Mouse (Mus musculus) neural tube, embryonic 15.5 days (tissue): Measurements from ENCODE around the gene Blcap. TPM values are rescaled to one million over a fixed set of nuclear protein-coding genes. Genes with fewer than 3 reads are reported as not detected.
A peak's percentile ranks its signal among the peaks of the same experiment; 100 is the strongest.

Source experiments
- ATAC-seq: fragments of 200-750 bp; cut with Nextera tagmentation; 2 replicates; pipeline ENCODE4 v1.8.0; 2017; ENCODE audit warnings: mild to moderate bottlenecking, moderate TSS enrichment, moderate library complexity; ENCODE audit not compliant: low FRiP score
- H3K27ac ChIP-seq: fragments of 300-500 bp; sonication (generic); replicated peaks from 2 replicates; pipeline ENCODE4 v1.5.1; 2015; ENCODE audit warnings: mild to moderate bottlenecking, inconsistent platforms
- H3K27me3 ChIP-seq: fragments of 300-500 bp; sonication (generic); replicated peaks from 2 replicates; pipeline ENCODE4 v1.6.1; 2015; ENCODE audit warnings: inconsistent platforms
- H3K36me3 ChIP-seq: fragments of 300-500 bp; sonication (generic); 2 replicates; pipeline ENCODE4 v1.6.1; 2015; ENCODE audit warnings: inconsistent platforms
- H3K4me1 ChIP-seq: fragments of 300-500 bp; sonication (generic); 2 replicates; pipeline ENCODE4 v1.6.1; 2015; ENCODE audit warnings: inconsistent platforms
- H3K4me2 ChIP-seq: fragments of 300-500 bp; sonication (generic); 2 replicates; pipeline ENCODE4 v1.6.1; 2015; ENCODE audit warnings: inconsistent platforms, mild to moderate bottlenecking, moderate library complexity
- H3K4me3 ChIP-seq: fragments of 300-500 bp; sonication (generic); replicated peaks from 2 replicates; pipeline ENCODE4 v1.5.1; 2015; ENCODE audit warnings: mild to moderate bottlenecking, inconsistent platforms
- H3K9ac ChIP-seq: fragments of 300-500 bp; sonication (generic); replicated peaks from 2 replicates; pipeline ENCODE4 v1.6.1; 2015; ENCODE audit warnings: mild to moderate bottlenecking, inconsistent platforms
- H3K9me3 ChIP-seq: fragments of 300-500 bp; sonication (generic); replicated peaks from 2 replicates; pipeline ENCODE4 v1.6.1; 2016; ENCODE audit warnings: inconsistent platforms
- WGBS: fragments of 180-500 bp; shearing (Covaris S2); methylation state at CpG from one replicate; pipeline ENCODE4 v1.1.7; 2015; ENCODE audit warnings: mixed read lengths; 5-methylcytosine and 5-hydroxymethylcytosine counted together
- microRNA-seq: library from miRNA; unstranded; fragments of <30 nt; microRNA quantifications from one replicate; pipeline ENCODE4, GENCODE M21; 2017
- polyA plus RNA-seq: library from polyadenylated mRNA; unstranded; fragments of >200 nt; fragmentation: Nextera tagmentation; extraction: Ambion mirVana; gene quantifications from 2 replicates; pipeline ENCODE4 v1.2.1, GENCODE M21; 2015

Blcap gene
- polyA plus RNA-seq, 1 experiment from 2014 or later, result 225 TPM

DNA sequence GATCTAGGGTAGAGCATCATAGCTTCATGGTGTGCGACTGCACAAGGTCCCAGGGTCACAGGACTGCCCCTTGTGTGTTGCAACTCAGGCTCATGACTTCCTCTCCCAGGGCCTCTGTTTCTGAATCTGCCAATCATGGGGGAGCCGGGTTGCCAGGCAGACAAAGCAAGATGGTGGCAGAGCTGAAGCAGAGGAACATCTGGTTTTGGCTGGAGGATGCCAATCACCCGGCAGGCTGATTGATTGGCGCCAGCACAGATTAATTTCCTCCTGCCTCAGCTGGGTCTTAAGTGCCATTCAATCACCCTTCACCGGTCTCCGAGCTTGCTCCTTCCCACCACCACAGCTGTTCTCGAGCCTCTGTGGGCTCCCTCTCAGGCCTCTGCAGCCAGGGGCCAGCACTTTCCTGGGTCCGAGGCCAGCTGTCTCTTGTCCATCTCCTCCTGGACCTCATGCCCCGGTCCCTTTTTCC, 57.3 kb downstream of the Blcap start:
- no peak overlapping the region for H3K4me2 ChIP-seq
- no peak for ATAC-seq
- H3K9me3 ChIP-seq, result no peaks in the 10 kb centered on the region
- no peak overlapping the region for H3K4me3 ChIP-seq
- no peaks in the 10 kb centered on the region for H3K27me3 ChIP-seq
- no peak overlapping the region for H3K9ac ChIP-seq
- no peak overlapping the region for H3K27ac ChIP-seq
- no peaks in the 10 kb centered on the region for H3K36me3 ChIP-seq
- H3K4me1 ChIP-seq, result peaks cover 43% of the 10 kb centered on the region
- 49% methylated on average over 9 of the region's 9 CpGs for WGBS

DNA sequence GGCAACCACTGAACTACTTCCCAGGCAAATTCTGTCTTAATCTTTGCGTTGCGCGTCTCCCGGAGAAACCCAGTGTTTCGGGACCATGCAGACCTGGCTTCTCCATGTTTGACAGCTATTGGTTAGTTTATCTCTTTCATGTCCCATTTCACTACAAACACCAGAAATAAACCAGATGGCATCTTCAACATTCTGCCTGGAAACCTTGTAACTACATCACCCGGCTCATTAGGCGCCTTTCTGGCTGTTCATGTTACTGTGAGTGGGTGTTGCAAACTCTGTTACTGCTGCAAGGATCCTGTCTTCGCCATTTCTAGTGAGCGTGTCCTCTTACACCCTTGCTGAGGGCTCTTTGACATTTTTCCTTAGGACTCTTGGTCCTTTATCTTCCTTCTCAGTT, 58.2 kb downstream of the Blcap start:
- Histone ChIP-seq H3K36me3 (no peaks in the 10 kb centered on the region), H3K4me3 (no peak overlapping the region), H3K4me1 (peaks cover 39% of the 10 kb centered on the region), H3K4me2 (no peak overlapping the region), H3K27me3 (no peaks in the 10 kb centered on the region), H3K9ac (no peak overlapping the region), H3K9me3 (no peaks in the 10 kb centered on the region), H3K27ac (no peak overlapping the region)
- 76% methylated on average over 9 of the region's 9 CpGs for WGBS
- ATAC-seq, result no peak

DNA sequence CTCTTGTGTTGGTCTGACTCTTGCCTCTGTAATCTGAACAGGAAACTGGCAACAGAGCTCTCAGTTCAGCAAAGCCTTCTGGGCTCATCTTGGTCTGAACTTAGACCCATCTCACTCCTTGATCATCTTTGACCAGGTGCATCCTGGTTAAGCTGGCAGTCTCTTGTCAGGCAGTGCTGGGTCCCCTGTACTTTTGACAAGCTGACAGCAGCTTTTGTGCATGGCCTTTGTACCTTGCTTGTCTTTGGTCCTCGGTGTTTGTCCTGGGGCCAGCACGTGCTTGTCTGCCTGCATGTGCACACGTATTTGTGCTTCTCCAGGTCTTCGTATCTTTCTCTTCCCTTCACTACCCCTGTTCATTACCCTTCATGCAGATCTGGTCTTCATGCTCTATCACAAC, 61.0 kb downstream of the Blcap start:
- Histone ChIP-seq H3K9ac (no peak overlapping the region), H3K27ac (no peak overlapping the region)
- WGBS, result 82% methylated on average over 4 of the region's 4 CpGs

DNA sequence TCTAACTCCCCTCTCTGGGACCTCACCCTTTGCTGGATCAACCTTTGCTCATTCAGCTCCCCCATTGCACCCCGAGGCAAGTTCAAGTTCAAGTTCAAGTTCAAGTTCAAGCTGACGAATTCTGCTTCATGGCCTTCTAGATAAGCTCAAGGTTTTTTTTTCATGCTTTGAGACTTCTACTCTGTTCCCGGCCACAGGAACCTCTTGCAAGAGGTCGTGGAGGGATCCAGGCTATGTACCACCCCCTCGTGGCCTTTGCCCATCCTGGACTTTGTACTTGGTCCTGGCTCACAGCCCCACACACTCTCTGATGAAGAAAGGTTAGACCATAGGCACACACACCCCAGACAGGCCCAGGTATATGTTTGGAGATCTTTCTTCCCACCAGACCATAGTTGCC, 61.9 kb downstream of the Blcap start:
- WGBS, result 86% methylated on average over 5 of the region's 5 CpGs
- no peaks in the 10 kb centered on the region for H3K9me3 ChIP-seq

More for the DNA sequence above, 61.0 kb downstream of the Blcap start:
- no peaks in the 10 kb centered on the region for H3K27me3 ChIP-seq
- H3K4me2 ChIP-seq, result no peak overlapping the region
- no peaks in the 10 kb centered on the region for H3K9me3 ChIP-seq
- no peak overlapping the region for H3K4me3 ChIP-seq
- peaks cover 44% of the 10 kb centered on the region for H3K4me1 ChIP-seq
- no peaks in the 10 kb centered on the region for H3K36me3 ChIP-seq
- no peak for ATAC-seq

DNA sequence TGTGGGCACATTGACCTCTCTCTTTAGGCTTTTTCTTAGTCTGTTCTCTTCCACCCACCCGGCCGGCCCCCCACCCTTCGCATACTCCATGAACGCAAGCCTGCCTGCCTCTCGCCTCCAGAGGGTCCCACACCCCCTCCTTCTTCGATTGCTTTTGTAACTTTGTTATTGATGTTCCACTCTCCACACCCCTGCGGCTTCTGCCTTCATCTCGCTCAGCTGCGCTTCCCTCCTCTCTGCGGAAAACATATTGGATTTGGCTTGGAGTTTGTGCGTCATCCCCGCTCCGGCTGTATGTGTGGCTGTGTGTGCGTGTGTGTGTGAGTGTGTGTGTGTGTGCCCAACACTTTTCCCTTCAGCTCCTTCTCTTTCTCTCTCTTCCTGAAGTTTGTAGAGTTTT, 64.3 kb downstream of the Blcap start:
- no peak overlapping the region for H3K4me3 ChIP-seq
- H3K36me3 ChIP-seq, result no peaks in the 10 kb centered on the region
- ATAC-seq, result 0 out of 2 replicates have a peak, but pooled peaks have one; percentile 49
- no peak overlapping the region for H3K9ac ChIP-seq
- no peaks in the 10 kb centered on the region for H3K9me3 ChIP-seq
- peaks cover 20% of the 10 kb centered on the region for H3K4me1 ChIP-seq
- 17% methylated on average over 14 of the region's 14 CpGs for WGBS
- H3K27ac ChIP-seq, result 0 out of 2 replicates have a peak overlapping the region, but pooled peaks have one; percentile 1
- no peaks in the 10 kb centered on the region for H3K27me3 ChIP-seq
- H3K4me2 ChIP-seq, result peak overlapping the region; percentile 39

More for the DNA sequence above, 61.9 kb downstream of the Blcap start:
- Histone ChIP-seq H3K4me2 (no peak overlapping the region), H3K9ac (no peak overlapping the region), H3K4me3 (no peak overlapping the region), H3K36me3 (no peaks in the 10 kb centered on the region), H3K27ac (no peak overlapping the region), H3K27me3 (no peaks in the 10 kb centered on the region), H3K4me1 (peaks cover 38% of the 10 kb centered on the region)
- no peak for ATAC-seq

Small RNA genes within 50 kb of the gene (microRNA-seq; reads per million reads assigned to microRNA genes)
- 4.0 reads per million, percentile 16 among the genes with 10 or more reads in this experiment for gene Gm23134

Other genes starting within 250 kb of the Blcap start
- gene Ghrh, start 223.8 kb downstream of the Blcap start, polyA plus RNA-seq, result 1.8 TPM in 1 of 2 replicates, not detected in the other
- gene Manbal, start 203.7 kb downstream of the Blcap start, polyA plus RNA-seq, result 110 and 112 TPM in 2 replicates
- gene Src, start 152.8 kb downstream of the Blcap start, polyA plus RNA-seq, result 25.4 and 33.0 TPM in 2 replicates
- gene Nnat, start 11.2 kb downstream of the Blcap start, polyA plus RNA-seq, result 3,438 and 4,597 TPM in 2 replicates
- gene Ctnnbl1, start 166.1 kb upstream of the Blcap start, polyA plus RNA-seq, result 51.3 and 52.6 TPM in 2 replicates